Mouse (Mus musculus) T-helper 17 cell (primary cell): Measurements from ENCODE around the gene Asb15.

Experiments
- in situ Hi-C, 2 experiments: fragments of 300-600 bp; cut with MboI, MseI; formaldehyde crosslinking; loops; 1 replicate in 1 of 2; 2 replicates in 1 of 2; pipeline ENCODE4 v1.15.1; 2025; ENCODE audit warnings: high pct_unique_total_duplicates in 2 of 2

The Asb15 gene

GRCm38 (mm10) chr6:24606512-24606911 lies 78.6 kb downstream of the Asb15 start:
- in situ Hi-C loops = no loop called here

- in situ Hi-C loops = no loop called here
Observed at GRCm38 (mm10) chr6:24607531-24607930, 79.6 kb downstream of the Asb15 start.

- in situ Hi-C loops = no loop called here
Observed at GRCm38 (mm10) chr6:24608129-24608528, 80.2 kb downstream of the Asb15 start.

GRCm38 (mm10) chr6:24608682-24609081 lies 80.7 kb downstream of the Asb15 start:
- in situ Hi-C loops = no loop called here

- in situ Hi-C loops = no loop called here
Observed at GRCm38 (mm10) chr6:24609531-24609930, 81.6 kb downstream of the Asb15 start.

GRCm38 (mm10) chr6:24610358-24610757 lies 82.4 kb downstream of the Asb15 start:
- in situ Hi-C loops = no loop called here

GRCm38 (mm10) chr6:24612074-24612755 lies 84.3 kb downstream of the Asb15 start:
- in situ Hi-C loops = no loop called here

GRCm38 (mm10) chr6:24613346-24613745 lies 85.4 kb downstream of the Asb15 start:
- in situ Hi-C loops = no loop called here

GRCm38 (mm10) chr6:24613918-24614317 lies 86.0 kb downstream of the Asb15 start:
- in situ Hi-C loops = no loop called here

GRCm38 (mm10) chr6:24616746-24617145 lies 88.8 kb downstream of the Asb15 start:
- in situ Hi-C loops = loop anchor here in 1 of 2 experiments (5.0 kb wide), 1 partner anchor 94 kb away; no protein-coding TSS in a partner anchor

- in situ Hi-C loops = loop anchor here in 1 of 2 experiments (5.0 kb wide), 1 partner anchor 97 kb away; no protein-coding TSS in a partner anchor
Observed at GRCm38 (mm10) chr6:24619285-24620045, 91.5 kb downstream of the Asb15 start.

- in situ Hi-C loops = no loop called here
Observed at GRCm38 (mm10) chr6:24620936-24621335, 93.0 kb downstream of the Asb15 start.

GRCm38 (mm10) chr6:24622098-24622497 lies 94.2 kb downstream of the Asb15 start:
- in situ Hi-C loops = no loop called here
